21 mouse cellular contexts compared by ENCODE assay signal in the genomic region with DNA sequence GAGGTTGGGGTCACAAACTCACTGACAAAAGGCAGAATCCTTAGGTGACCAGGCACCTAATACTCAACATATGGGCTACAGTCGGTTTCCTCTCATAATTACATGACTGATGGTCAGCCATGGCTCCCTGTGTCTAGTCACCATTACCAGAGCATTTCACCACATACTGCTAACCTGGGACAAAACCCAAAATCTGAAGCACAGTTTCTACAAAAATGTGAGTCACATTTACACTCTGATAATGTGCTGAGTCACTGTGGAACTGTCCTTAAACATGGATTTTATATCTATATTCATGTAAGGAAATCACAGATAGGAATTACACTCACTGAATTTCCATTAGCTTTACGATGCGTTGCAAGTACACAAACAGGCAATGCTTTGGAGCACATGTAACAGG.
"Had no signal": no experiment of that assay in that cellular context is flagged by ENCODE, and none has a peak within 500 bp of the region (broad histone marks: within the 10 kb centered on the region; RNA-seq: fewer than 3 reads in every experiment).

No protein-coding gene starts in this region.

- DNase-seq: gastrocnemius, adult 2 months; gastrocnemius, postnatal 10 days; gastrocnemius, postnatal 25 days; heart, adult 2 months; heart, postnatal 14 days; heart, postnatal 36 days; kidney, adult 11 months; kidney, adult 2 months; kidney, postnatal 14 days; kidney, postnatal 36 days had no signal

- H3K4me3 ChIP-seq: gastrocnemius, adult 2 months; heart, adult 2 months; heart, embryonic 13.5 days; heart, embryonic 15.5 days; hindbrain, embryonic 13.5 days; hindbrain, embryonic 15.5 days; left cerebral cortex, adult 2 months; limb, embryonic 13.5 days; limb, embryonic 15.5 days; liver, embryonic 12.5 days had no signal

- H3K27me3 ChIP-seq: heart, embryonic 13.5 days; heart, embryonic 15.5 days; hindbrain, embryonic 13.5 days; hindbrain, embryonic 15.5 days; limb, embryonic 13.5 days; limb, embryonic 15.5 days; liver, embryonic 12.5 days had no signal

- H3K9me3 ChIP-seq: heart, embryonic 13.5 days; heart, embryonic 15.5 days; hindbrain, embryonic 13.5 days; hindbrain, embryonic 15.5 days; limb, embryonic 13.5 days; limb, embryonic 15.5 days; liver, embryonic 12.5 days had no signal

- H3K4me1 ChIP-seq: heart, embryonic 13.5 days; heart, embryonic 15.5 days; hindbrain, embryonic 15.5 days; liver, embryonic 12.5 days had no signal

- ATAC-seq: hindbrain, postnatal 0 days; intestine, embryonic 16.5 days; liver, embryonic 12.5 days had no signal

- H3K36me3 ChIP-seq: heart, embryonic 13.5 days; heart, embryonic 15.5 days; hindbrain, embryonic 13.5 days; hindbrain, embryonic 15.5 days; limb, embryonic 13.5 days; limb, embryonic 15.5 days; liver, embryonic 12.5 days had no signal

- H3K27ac ChIP-seq: gastrocnemius, adult 2 months; heart, adult 2 months; heart, embryonic 13.5 days; heart, embryonic 15.5 days; hindbrain, embryonic 13.5 days; hindbrain, embryonic 15.5 days; hindbrain, postnatal 0 days; left cerebral cortex, adult 2 months; limb, embryonic 13.5 days; limb, embryonic 15.5 days; liver, embryonic 12.5 days; liver, embryonic 14.5 days had no signal
